Mouse (Mus musculus): ENCODE measurements around the gene Pml. TPM values are rescaled to one million over a fixed set of nuclear protein-coding genes. Genes with fewer than 3 reads are reported as not detected.
"Not testable (repeated sequence)": the region's sequence is repeated elsewhere in the genome, so short reads cannot be mapped to it uniquely, and the experiment has no call there.

The Pml gene
- total RNA-seq, 2 experiments from 2014 or later, result 38.1 to 134 TPM

DNA sequence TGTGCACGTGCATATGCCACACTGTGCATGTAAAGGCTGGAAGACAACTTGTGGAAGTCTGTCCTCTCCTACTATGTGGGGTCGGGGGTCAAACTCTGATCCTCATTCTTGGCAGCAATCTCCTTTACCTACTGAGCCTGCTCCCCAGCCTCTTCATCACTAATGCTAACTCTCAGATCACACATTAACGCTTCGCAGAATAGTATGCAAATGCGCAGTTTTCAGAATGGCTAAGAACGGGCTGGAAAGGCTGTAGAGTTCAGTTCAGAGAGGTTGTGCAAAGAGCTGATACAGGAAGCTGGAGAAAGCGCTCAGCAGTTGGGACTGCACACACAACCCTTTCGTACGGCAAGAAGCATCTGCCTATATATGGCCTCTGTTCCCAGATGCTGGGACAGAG, 23.3 kb upstream of the Pml start:
- ATAC-seq (replicated peaks; ENCODE audit: low FRiP score, low TSS enrichment, poor library complexity, severe bottlenecking), result no peak

GRCm38 (mm10) chr9:58272068-58272541, 22.5 kb upstream of the Pml start:
- no peak for ATAC-seq (replicated peaks; ENCODE audit: low FRiP score, low TSS enrichment, poor library complexity, severe bottlenecking)

- ATAC-seq (replicated peaks; ENCODE audit: low FRiP score, low TSS enrichment, poor library complexity, severe bottlenecking), result not testable (repeated sequence)
Measured at GRCm38 (mm10) chr9:58271551-58271950, 22.0 kb upstream of the Pml start.

- ATAC-seq (replicated peaks; ENCODE audit: low FRiP score, low TSS enrichment, poor library complexity, severe bottlenecking), result no peak
Measured at GRCm38 (mm10) chr9:58271109-58271508, 21.5 kb upstream of the Pml start.

DNA sequence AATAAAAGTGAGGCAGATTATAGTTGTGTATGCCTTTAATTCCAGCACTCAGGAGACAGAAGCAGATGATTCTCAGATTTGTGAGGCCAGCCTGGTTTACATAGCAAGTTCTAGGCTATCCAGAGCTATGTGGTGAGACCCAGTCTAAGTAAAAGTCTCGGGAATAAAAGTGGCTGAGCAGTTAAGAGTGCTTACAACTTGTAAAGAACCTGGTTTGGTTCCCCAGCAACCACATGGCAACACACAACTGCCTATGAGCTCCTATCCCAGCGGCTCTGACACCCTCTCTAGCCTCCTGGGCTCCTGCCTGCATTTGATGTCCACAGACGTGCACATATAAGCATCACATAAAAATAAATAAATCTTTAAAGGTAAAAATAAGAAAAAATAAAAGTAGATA, 20.5 kb upstream of the Pml start:
- no peak for ATAC-seq (replicated peaks; ENCODE audit: low FRiP score, low TSS enrichment, poor library complexity, severe bottlenecking)

- peak; percentile 57; the same call in 1 of the 2 replicates for ATAC-seq (replicated peaks; ENCODE audit: low FRiP score, low TSS enrichment, poor library complexity, severe bottlenecking)
Measured at GRCm38 (mm10) chr9:58268384-58269313, 19.1 kb upstream of the Pml start.

DNA sequence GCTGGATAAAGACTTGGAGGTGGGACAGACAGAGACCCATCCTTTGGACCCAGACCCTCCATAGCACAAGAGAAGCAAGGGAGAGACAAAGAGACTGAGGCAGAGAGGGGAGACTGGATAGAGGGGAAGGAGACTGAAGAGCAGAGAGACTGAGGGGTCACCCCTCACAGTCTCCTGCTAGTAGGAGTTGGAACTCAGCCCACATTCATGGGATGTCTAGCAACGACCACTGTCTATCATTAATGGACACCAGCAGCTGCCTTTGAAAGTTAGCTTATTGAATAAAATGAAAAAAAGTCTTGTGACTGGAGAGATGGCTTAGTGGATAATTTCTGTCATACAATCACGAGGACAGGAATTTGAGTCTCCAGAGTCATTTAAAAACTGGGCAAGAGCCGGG, 17.5 kb upstream of the Pml start:
- no peak; the same call in 1 of the 2 replicates for ATAC-seq (replicated peaks; ENCODE audit: low FRiP score, low TSS enrichment, poor library complexity, severe bottlenecking)

DNA sequence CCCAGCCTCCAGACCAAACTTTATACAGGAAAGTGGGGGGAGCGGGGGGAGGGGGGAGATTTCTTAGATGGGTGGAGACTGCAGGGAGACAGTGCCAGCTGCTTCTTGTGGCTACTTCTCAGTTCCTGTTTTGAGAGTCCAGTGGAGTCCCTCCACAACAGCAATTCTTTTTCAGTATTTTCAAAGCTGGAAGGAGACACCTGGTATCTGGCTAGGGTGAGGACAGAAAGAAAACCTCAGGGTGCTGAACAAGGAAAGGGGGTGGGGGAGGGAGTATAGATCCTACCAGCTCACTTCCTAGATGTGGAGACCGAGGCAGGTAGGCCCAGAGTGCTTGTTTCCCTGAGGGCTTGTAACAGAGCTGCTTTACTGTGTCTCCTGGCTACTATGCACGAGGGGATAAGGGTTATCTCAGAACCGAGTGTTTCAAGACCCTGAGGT, 17.0 kb upstream of the Pml start:
- no peak for ATAC-seq (replicated peaks; ENCODE audit: low FRiP score, low TSS enrichment, poor library complexity, severe bottlenecking)

DNA sequence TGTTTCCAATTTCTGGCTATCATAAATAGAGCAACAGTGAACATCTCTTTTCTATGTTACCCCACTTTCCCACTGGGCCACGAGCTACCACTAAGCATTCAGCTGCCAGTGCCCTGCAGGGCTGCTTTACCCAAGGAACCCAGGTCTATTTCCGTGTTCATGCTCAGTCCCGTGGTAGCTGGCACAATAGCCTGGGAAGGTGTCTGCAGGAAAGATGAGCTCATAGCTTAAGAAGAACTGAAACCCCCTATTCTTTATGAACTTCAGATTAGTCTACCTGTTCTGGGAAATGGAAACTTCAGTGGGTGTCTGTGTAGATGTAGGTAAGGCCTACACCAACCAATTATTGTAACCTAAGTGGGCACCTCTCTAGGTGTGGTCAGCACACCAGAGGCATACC, 15.8 kb upstream of the Pml start:
- peak; percentile 62 for ATAC-seq (replicated peaks; ENCODE audit: low FRiP score, low TSS enrichment, poor library complexity, severe bottlenecking)

- ATAC-seq (replicated peaks; ENCODE audit: low FRiP score, low TSS enrichment, poor library complexity, severe bottlenecking), result no peak
Measured at GRCm38 (mm10) chr9:58262507-58262906, 12.9 kb upstream of the Pml start.

GRCm38 (mm10) chr9:58255704-58256685, 6.4 kb upstream of the Pml start:
- ATAC-seq (replicated peaks; ENCODE audit: low FRiP score, low TSS enrichment, poor library complexity, severe bottlenecking), result no peak

- no peak for ATAC-seq (replicated peaks; ENCODE audit: low FRiP score, low TSS enrichment, poor library complexity, severe bottlenecking)
Measured at GRCm38 (mm10) chr9:58255105-58255504, 5.5 kb upstream of the Pml start.

DNA sequence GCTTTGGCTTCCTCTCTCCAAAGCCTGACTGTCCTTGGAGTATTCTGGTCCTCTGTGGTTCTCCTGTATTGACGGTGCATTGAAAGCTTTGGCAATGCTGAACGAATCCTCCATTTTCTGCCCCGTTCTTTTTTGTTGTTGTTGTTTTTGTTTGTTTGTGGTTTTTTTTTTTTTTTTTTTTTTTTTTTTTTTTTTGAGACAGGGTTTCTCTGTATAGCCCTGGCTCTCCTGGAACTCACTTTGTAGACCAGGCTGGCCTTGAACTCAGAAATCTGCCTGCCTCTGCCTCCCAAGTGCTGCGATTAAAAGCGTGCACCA, 4.2 kb upstream of the Pml start:
- ATAC-seq (replicated peaks; ENCODE audit: low FRiP score, low TSS enrichment, poor library complexity, severe bottlenecking), result not testable (repeated sequence)

DNA sequence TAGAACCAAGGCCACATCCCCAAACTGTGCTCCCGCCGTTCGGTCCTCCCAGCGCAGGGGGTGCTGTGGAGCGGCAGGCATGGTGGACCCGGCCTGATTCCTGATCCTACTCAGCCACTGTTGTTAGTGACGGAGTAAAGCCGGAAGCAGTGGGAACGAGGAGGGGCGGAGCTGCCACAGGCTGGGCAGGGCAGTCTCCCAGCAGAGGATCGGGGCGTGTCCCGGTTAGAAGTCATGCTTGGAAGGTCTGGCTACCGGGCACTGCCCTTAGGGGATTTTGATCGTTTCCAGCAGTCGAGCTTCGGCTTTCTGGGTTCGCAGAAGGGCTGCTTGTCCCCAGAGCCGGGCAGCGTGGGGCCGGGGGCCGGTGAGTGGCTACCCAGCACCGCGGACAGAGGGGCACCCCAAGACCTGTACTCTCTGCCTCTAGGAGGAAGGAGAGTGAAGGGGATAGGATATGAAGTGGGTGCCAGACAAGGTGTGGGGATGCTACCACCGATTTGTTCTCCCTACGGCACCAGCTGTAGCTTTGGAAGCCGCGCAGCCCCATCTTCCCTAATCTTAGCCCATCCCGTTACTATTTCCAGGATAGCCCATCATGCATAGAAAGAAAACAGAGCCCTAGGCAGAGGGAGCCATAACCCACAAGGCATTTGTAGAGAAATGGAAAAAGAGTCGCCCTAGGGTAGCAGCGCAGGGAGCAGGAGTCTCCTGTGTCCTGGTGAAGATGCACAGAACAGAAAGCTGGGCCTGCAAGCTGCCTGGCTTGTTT, 3.6 kb upstream of the Pml start, which contains the start of gene Stoml1:
Gene Stoml1, plus strand, starts transcription at position 132 of the 772 bp plus-strand sequence.
- ATAC-seq (replicated peaks; ENCODE audit: low FRiP score, low TSS enrichment, poor library complexity, severe bottlenecking), result peak; percentile 98

DNA sequence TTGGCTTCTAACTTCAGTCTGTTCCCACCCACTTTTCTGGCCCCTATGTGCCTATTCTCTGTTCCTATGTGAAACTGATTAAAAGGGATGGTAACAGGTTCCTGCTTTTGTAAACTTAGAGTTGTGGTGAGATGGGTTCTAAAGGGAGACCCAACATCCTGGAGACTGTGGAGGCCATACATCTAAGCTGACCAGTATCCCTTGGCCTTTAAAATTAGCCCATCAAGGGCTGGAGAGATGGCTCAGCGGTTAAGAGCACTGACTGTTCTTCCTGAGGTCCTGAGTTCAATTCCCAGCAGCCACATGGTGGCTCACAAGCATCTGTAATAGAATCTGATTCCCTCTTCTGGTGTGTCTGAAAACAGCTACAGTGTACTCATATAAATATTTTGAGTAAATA, 1.1 kb upstream of the Pml start:
- not testable (repeated sequence) for ATAC-seq (replicated peaks; ENCODE audit: low FRiP score, low TSS enrichment, poor library complexity, severe bottlenecking)

- no peak for ATAC-seq (replicated peaks; ENCODE audit: low FRiP score, low TSS enrichment, poor library complexity, severe bottlenecking)
Measured at GRCm38 (mm10) chr9:58250322-58250721, 736 bp upstream of the Pml start.

DNA sequence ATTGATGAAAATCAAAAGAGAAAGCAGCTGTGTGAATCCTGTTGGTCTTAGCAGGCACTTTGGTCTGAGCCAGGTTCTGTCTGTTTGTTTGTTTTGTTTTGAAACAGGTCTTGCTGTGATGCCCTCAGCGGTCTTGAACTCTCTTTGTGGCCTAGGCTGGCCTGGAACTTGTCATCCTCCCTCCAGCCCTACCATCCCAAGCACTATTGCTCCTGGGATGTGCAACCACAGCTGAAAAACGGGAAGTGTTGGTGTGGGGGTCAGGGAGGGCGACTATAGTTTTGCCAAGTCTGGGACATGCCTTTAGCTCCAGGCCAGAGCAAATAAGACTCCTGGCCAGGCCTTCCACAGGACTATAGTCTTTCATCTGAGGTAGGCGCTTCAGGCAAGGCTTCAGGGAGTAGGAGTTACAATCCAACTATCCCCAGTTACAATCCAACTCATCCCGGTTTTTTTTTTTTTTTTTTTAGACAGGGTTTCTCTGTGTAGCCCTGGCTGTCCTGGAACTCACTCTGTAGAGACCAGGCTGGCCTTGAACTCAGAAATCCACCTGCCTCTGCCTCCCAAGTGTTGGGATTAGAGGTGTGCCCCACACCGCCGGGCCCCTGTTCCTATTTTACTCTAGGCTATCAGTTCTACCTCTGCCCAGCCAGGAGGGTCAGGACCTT, 706 bp downstream of the Pml start:
- ATAC-seq (replicated peaks; ENCODE audit: low FRiP score, low TSS enrichment, poor library complexity, severe bottlenecking), result no peak

DNA sequence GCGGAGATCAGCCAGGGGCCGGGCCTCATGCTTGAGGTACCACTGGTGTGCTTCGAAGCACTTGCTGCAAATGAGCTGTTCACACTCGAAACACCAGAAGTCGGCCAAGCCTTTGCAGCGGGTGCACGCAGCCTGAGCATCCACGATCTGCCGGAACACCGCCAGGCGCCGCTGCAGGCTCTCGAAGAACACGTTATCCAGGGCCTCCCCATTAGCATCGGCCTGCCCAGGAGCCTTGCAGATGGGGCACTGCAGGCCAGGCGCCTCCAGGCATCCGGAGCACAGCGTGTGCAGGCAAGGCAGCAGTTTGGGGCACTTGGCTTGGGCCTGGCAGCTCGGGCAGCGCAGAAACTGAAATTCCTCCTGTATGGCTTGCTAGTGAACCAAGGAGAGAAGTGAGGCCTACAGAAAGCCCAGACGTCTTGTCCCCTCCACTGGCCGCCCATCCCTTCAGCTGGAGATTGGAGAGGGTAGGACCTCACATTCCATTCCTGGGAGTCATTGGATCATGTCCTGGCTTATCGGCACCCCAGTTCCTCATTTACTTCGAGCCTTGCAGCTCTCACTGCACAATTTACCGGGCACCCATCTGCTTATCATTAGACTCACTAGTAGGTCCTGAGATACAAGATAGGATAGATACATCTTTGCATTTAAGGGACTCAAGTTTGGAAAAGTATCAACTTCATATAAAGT, 2.4 kb downstream of the Pml start:
- peak; percentile 78 for ATAC-seq (replicated peaks; ENCODE audit: low FRiP score, low TSS enrichment, poor library complexity, severe bottlenecking)
